Comparison of ENCODE assay signal across 18 mouse cellular contexts in genomic region chr11:102356190-102356589, GRCm38 (mm10). TPM values are rescaled to one million over a fixed set of nuclear protein-coding genes. Genes with fewer than 3 reads are reported as not detected.
DNase-seq lines count a peak whose midpoint lies in the region; ATAC-seq and TF ChIP-seq lines count a peak whose summit lies in the region.
"Had no signal": no experiment of that assay in that cellular context is flagged by ENCODE, and none has a peak within 500 bp of the region (broad histone marks: within the 10 kb centered on the region; RNA-seq: fewer than 3 reads in every experiment).

No protein-coding gene starts in this region.

- TF ChIP-seq POLR2A in bone marrow, adult 2 months (IDR thresholded peaks at IDR 0.05; ENCODE audit: borderline replicate concordance, control insufficient read depth, low read depth, low read length), result no peak

- peak overlapping the region; percentile 54 for H3K4me2 ChIP-seq in heart, embryonic 13.5 days
- peak overlapping the region; percentile 85 for H3K4me2 ChIP-seq in liver, embryonic 16.5 days (ENCODE audit: low read depth, low read length)
- H3K4me2 ChIP-seq: embryonic facial prominence, embryonic 12.5 days; hindbrain, embryonic 13.5 days had no signal

- no peak overlapping the region for H3K4me3 ChIP-seq in gastrocnemius, adult 2 months
- peak overlapping the region; percentile 30 for H3K4me3 ChIP-seq in heart, embryonic 13.5 days
- H3K4me3 ChIP-seq in bone marrow, adult 2 months (replicated peaks; ENCODE audit: control insufficient read depth, low read depth, low read length), result peak overlapping the region; percentile 4
- H3K4me3 ChIP-seq in liver, embryonic 16.5 days (ENCODE audit: low read depth, low read length), result peak overlapping the region; percentile 76
- H3K4me3 ChIP-seq: embryonic facial prominence, embryonic 12.5 days; hindbrain, embryonic 13.5 days had no signal

- no peaks in the 10 kb centered on the region for H3K4me1 ChIP-seq in heart, embryonic 13.5 days
- H3K4me1 ChIP-seq in bone marrow, adult 2 months (ENCODE audit: control insufficient read depth, insufficient read depth, low read length), result no peaks in the 10 kb centered on the region; the same call in 1 of the 2 replicates
- H3K4me1 ChIP-seq in liver, embryonic 16.5 days (ENCODE audit: control insufficient read depth, low read depth, low read length), result peaks cover 75% of the 10 kb centered on the region
- H3K4me1 ChIP-seq: embryonic facial prominence, embryonic 12.5 days; hindbrain, embryonic 13.5 days had no signal

- 67% methylated on average over 12 of the region's 12 CpGs for WGBS in heart, embryonic 13.5 days
- WGBS in bone marrow, adult 2 months, result 83% methylated on average over 12 of the region's 12 CpGs
- WGBS in liver, embryonic 16.5 days (ENCODE audit: insufficient replicate concordance), result 85% methylated on average over 12 of the region's 12 CpGs

- intact Hi-C loops in gastrocnemius, adult 2 months (cut with DNase I), result no loop called here

- no peak for ATAC-seq in heart, embryonic 13.5 days (ENCODE audit: extremely low read depth, insufficient number of reproducible peaks, low FRiP score, low TSS enrichment)
- no peak for ATAC-seq in liver, embryonic 16.5 days (ENCODE audit: low read depth)
- ATAC-seq: forebrain, embryonic 14.5 days; hindbrain, postnatal 0 days had no signal

- H3K9me3 ChIP-seq in heart, embryonic 13.5 days, result no peaks in the 10 kb centered on the region
- no peaks in the 10 kb centered on the region for H3K9me3 ChIP-seq in liver, embryonic 16.5 days (replicated peaks; ENCODE audit: control insufficient read depth, low read length)
- H3K9me3 ChIP-seq: embryonic facial prominence, embryonic 12.5 days; hindbrain, embryonic 13.5 days had no signal

- peak; percentile 3 for DNase-seq in gastrocnemius, adult 2 months
- no peak for DNase-seq in gastrocnemius, adult 8-10 months (ENCODE audit: low spot score in 2 of 2)
- DNase-seq in heart, adult 8-10 months (ENCODE audit: low spot score), result no peak
- DNase-seq in layer of hippocampus, adult 9-10 months (ENCODE audit: low spot score), result no peak
- DNase-seq: adrenal gland, adult 8-10 months; cerebellum, adult 11-12 months; cerebellum, adult 9-10 months; cerebellum, postnatal 25 days; gastrocnemius, postnatal 14 days; heart, postnatal 10 days; kidney, adult 11 months had no signal

- no peak for TF ChIP-seq CTCF in gastrocnemius, adult 2 months (IDR thresholded peaks at IDR 0.05)
- no peak for TF ChIP-seq CTCF in bone marrow, adult 2 months (IDR thresholded peaks at IDR 0.05; ENCODE audit: control insufficient read depth, insufficient read depth, low read length)

- no peak overlapping the region for H3K27ac ChIP-seq in gastrocnemius, adult 2 months
- H3K27ac ChIP-seq in heart, embryonic 13.5 days (replicated peaks), result peak overlapping the region; percentile 12; the same call in 1 of the 2 replicates
- H3K27ac ChIP-seq in bone marrow, adult 2 months (ENCODE audit: control insufficient read depth, insufficient read depth, low read depth, low read length, poor library complexity), result no peak overlapping the region
- H3K27ac ChIP-seq in liver, embryonic 16.5 days (ENCODE audit: low read length), result peak overlapping the region; percentile 96; the same call in 1 of the 2 replicates
- H3K27ac ChIP-seq: embryonic facial prominence, embryonic 12.5 days; hindbrain, embryonic 13.5 days; hindbrain, postnatal 0 days had no signal

- no peak overlapping the region for H3K9ac ChIP-seq in heart, embryonic 13.5 days
- no peak overlapping the region; the same call in 1 of the 2 replicates for H3K9ac ChIP-seq in liver, embryonic 16.5 days (ENCODE audit: low read depth, low read length)
- H3K9ac ChIP-seq: embryonic facial prominence, embryonic 12.5 days; hindbrain, embryonic 13.5 days had no signal

- no peaks in the 10 kb centered on the region for H3K36me3 ChIP-seq in heart, embryonic 13.5 days
- H3K36me3 ChIP-seq in liver, embryonic 16.5 days (ENCODE audit: control insufficient read depth, insufficient read depth), result peaks cover 100% of the 10 kb centered on the region
- H3K36me3 ChIP-seq: embryonic facial prominence, embryonic 12.5 days; hindbrain, embryonic 13.5 days had no signal

- H3K27me3 ChIP-seq in heart, embryonic 13.5 days (replicated peaks), result peaks cover 79% of the 10 kb centered on the region
- peaks cover 9% of the 10 kb centered on the region for H3K27me3 ChIP-seq in liver, embryonic 16.5 days (ENCODE audit: control insufficient read depth, insufficient read depth, low read depth, low read length)

RNA-seq across cellular contexts. Expression of gene Slc4a1, which starts 9.8 kb away (rescaled TPM):
- total RNA-seq in gastrocnemius, adult 2 months (2021), result under 1 TPM in 1 of 2 experiments, not detected in 1; 0.06 TPM
- 1 to 10 TPM in 1 of 4 experiments, not detected in 3; 1.0 TPM for total RNA-seq in gastrocnemius, adult 8-10 months (2022)
- polyA plus RNA-seq in heart, embryonic 13.5 days (2015; fragmentation: Nextera tagmentation; extraction: Ambion mirVana), result 47.2 and 59.5 TPM in 2 replicates
- total RNA-seq in heart, adult 8-10 months (2022), result 1 to 10 TPM in 2 of 4 experiments, under 1 TPM in 2; 0.19 to 4.5 (median 1.5) TPM
- 762 and 950 TPM in 2 replicates for polyA plus RNA-seq in bone marrow, adult 2 months (2011; ENCODE audit: insufficient read depth, insufficient read length, low replicate concordance, missing spikeins)
- 1,073 and 1,144 TPM in 2 replicates for polyA plus RNA-seq in liver, embryonic 16.5 days (2015; fragmentation: Nextera tagmentation; extraction: Ambion mirVana)

RNA-seq across cellular contexts. Expression of gene Ubtf, which starts 36.6 kb away (rescaled TPM):
- total RNA-seq in gastrocnemius, adult 2 months (2021), result 10 to 100 TPM; 37.8 to 40.4 TPM
- 10 to 100 TPM; 31.5 to 41.6 (median 38.2) TPM for total RNA-seq in gastrocnemius, adult 8-10 months (2022)
- 51.1 and 53.1 TPM in 2 replicates for polyA plus RNA-seq in heart, embryonic 13.5 days (2015; fragmentation: Nextera tagmentation; extraction: Ambion mirVana)
- 10 to 100 TPM; 48.6 to 59.7 (median 52.1) TPM for total RNA-seq in heart, adult 8-10 months (2022)
- 95.0 and 126 TPM in 2 replicates for polyA plus RNA-seq in bone marrow, adult 2 months (2011; ENCODE audit: insufficient read depth, insufficient read length, low replicate concordance, missing spikeins)
- 44.5 and 46.4 TPM in 2 replicates for polyA plus RNA-seq in liver, embryonic 16.5 days (2015; fragmentation: Nextera tagmentation; extraction: Ambion mirVana)

RNA-seq across cellular contexts. Expression of gene Rundc3a, which starts 37.0 kb away (rescaled TPM):
- total RNA-seq in gastrocnemius, adult 2 months (2021), result not detected
- total RNA-seq in gastrocnemius, adult 8-10 months (2022), result under 1 TPM in 1 of 4 experiments, not detected in 3; 0.21 TPM
- polyA plus RNA-seq in heart, embryonic 13.5 days (2015; fragmentation: Nextera tagmentation; extraction: Ambion mirVana), result 1.1 and 1.7 TPM in 2 replicates
- total RNA-seq in heart, adult 8-10 months (2022), result under 1 TPM in 1 of 4 experiments, not detected in 3; 0.16 TPM
- 2.3 and 3.2 TPM in 2 replicates for polyA plus RNA-seq in bone marrow, adult 2 months (2011; ENCODE audit: insufficient read depth, insufficient read length, low replicate concordance, missing spikeins)
- 2.1 and 2.2 TPM in 2 replicates for polyA plus RNA-seq in liver, embryonic 16.5 days (2015; fragmentation: Nextera tagmentation; extraction: Ambion mirVana)

RNA-seq across cellular contexts. Expression of gene Slc25a39, which starts 51.6 kb away (rescaled TPM):
- 10 to 100 TPM; 51.4 to 76.4 TPM for total RNA-seq in gastrocnemius, adult 2 months (2021)
- 10 to 100 TPM; 61.2 to 72.2 (median 66.7) TPM for total RNA-seq in gastrocnemius, adult 8-10 months (2022)
- 287 and 294 TPM in 2 replicates for polyA plus RNA-seq in heart, embryonic 13.5 days (2015; fragmentation: Nextera tagmentation; extraction: Ambion mirVana)
- 100 to 1,000 TPM; 174 to 204 (median 197) TPM for total RNA-seq in heart, adult 8-10 months (2022)
- polyA plus RNA-seq in bone marrow, adult 2 months (2011; ENCODE audit: insufficient read depth, insufficient read length, low replicate concordance, missing spikeins), result 207 and 269 TPM in 2 replicates
- polyA plus RNA-seq in liver, embryonic 16.5 days (2015; fragmentation: Nextera tagmentation; extraction: Ambion mirVana), result 454 and 500 TPM in 2 replicates

RNA-seq across cellular contexts. Expression of gene Atxn7l3, which starts 59.8 kb away (rescaled TPM):
- total RNA-seq in gastrocnemius, adult 2 months (2021), result 10 to 100 TPM; 12.0 to 12.6 TPM
- total RNA-seq in gastrocnemius, adult 8-10 months (2022), result 10 to 100 TPM in 3 of 4 experiments, 1 to 10 TPM in 1; 9.3 to 14.5 (median 11.1) TPM
- 8.5 and 9.2 TPM in 2 replicates for polyA plus RNA-seq in heart, embryonic 13.5 days (2015; fragmentation: Nextera tagmentation; extraction: Ambion mirVana)
- total RNA-seq in heart, adult 8-10 months (2022), result 10 to 100 TPM; 17.7 to 21.1 (median 20.1) TPM
- polyA plus RNA-seq in bone marrow, adult 2 months (2011; ENCODE audit: insufficient read depth, insufficient read length, low replicate concordance, missing spikeins), result 18.3 and 30.4 TPM in 2 replicates
- polyA plus RNA-seq in liver, embryonic 16.5 days (2015; fragmentation: Nextera tagmentation; extraction: Ambion mirVana), result 3.0 and 3.2 TPM in 2 replicates

Comparison
In these comparisons a context has a peak if more than half of its experiments do, and no peak if none do; other contexts are left out.
1. H3K27ac ChIP-seq: peak in heart, embryonic 13.5 days (single experiment) and liver, embryonic 16.5 days (single experiment); none in gastrocnemius, adult 2 months (single experiment) and bone marrow, adult 2 months (single experiment).